Mouse (Mus musculus) testis, adult 2 months (tissue): ENCODE measurements around the gene Tnrc6c.

Experiments used
- CTCF ChIP-seq: fragments of 200-500 bp; IDR thresholded peaks from 2 replicates; pipeline ENCODE4 v1.5.1; 2012; ENCODE audit warnings: low read depth, mild to moderate bottlenecking, inconsistent platforms, low read length, moderate library complexity; ENCODE audit not compliant: control insufficient read depth, insufficient read depth, insufficient replicate concordance
- POLR2A ChIP-seq: fragments of 200-500 bp; IDR thresholded peaks from 2 replicates; pipeline ENCODE4 v1.6.1; 2012; ENCODE audit warnings: low read depth, mild to moderate bottlenecking, inconsistent platforms, low read length, moderate library complexity; ENCODE audit not compliant: control insufficient read depth

- TF ChIP-seq CTCF (no peak), POLR2A (no peak)
Measured at GRCm38 (mm10) chr11:117774925-117775324, 120.8 kb downstream of the Tnrc6c start.
